Mouse (Mus musculus) stomach, postnatal 0 days (tissue): ENCODE measurements around the gene Ftl1.

Experiments
- CTCF ChIP-seq: IDR thresholded peaks from 2 replicates; pipeline ENCODE4 v1.5.1; 2016; ENCODE audit warnings: antibody characterized with exemption, low read depth, mild to moderate bottlenecking, moderate library complexity
- EP300 ChIP-seq: optimal IDR thresholded peaks from 2 replicates; pipeline ENCODE3; 2016; ENCODE audit warnings: antibody characterized with exemption

DNA sequence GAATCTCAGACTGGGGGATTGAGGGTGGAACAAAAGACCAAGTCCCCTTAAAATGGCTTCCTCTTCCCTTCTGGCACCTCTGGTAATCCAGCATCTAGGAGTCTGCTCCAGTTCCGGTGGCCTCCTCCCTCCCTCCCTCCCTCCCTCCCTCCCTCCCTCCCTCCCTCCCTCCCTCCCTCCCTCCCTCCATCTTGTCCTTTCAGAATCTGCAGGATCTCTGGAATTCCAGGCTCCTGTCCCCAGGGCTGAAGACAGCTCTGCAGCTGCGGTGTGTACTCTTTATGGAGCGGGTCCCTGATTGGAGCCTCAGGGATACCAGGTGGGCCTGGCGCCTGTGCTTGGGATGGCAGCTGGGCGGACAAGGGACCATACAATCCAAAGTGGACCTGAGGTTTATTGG is 1.6 kb upstream of the Ftl1 start:
- TF ChIP-seq EP300 (no peak), CTCF (no peak)
